Mouse (Mus musculus) myocyte (in vitro differentiated cells): ENCODE results near the gene Prss16. TPM values are rescaled to one million over a fixed set of nuclear protein-coding genes. Genes with fewer than 3 reads are reported as not detected.

Experiments
- H3K27me3 ChIP-seq: one replicate; pipeline ENCODE4 v1.6.1; 2011; ENCODE audit not compliant: control insufficient read depth, insufficient read depth, insufficient read length
- H3K36me3 ChIP-seq: one replicate; pipeline ENCODE4 v1.6.1; 2011; ENCODE audit not compliant: control insufficient read depth, insufficient read depth
- H3K4me2 ChIP-seq: one replicate; pipeline ENCODE4 v1.6.1; 2011; ENCODE audit warnings: low read depth, control low read depth
- H3K4me3 ChIP-seq: one replicate; pipeline ENCODE4 v1.5.1; 2011; ENCODE audit warnings: mild to moderate bottlenecking, control low read depth, moderate library complexity
- H3K79me2 ChIP-seq: one replicate; pipeline ENCODE4 v1.6.1; 2011; ENCODE audit not compliant: control insufficient read depth, insufficient read depth
- H3ac ChIP-seq: one replicate; pipeline ENCODE4 v1.6.1; 2011; ENCODE audit not compliant: control insufficient read depth, insufficient read length
- CEBPB ChIP-seq: IDR thresholded peaks from 2 replicates; pipeline ENCODE4 v1.6.1; 2011; ENCODE audit warnings: mild to moderate bottlenecking, moderate library complexity; ENCODE audit not compliant: poor library complexity, insufficient read depth, severe bottlenecking
- E2F4 ChIP-seq: IDR thresholded peaks from one replicate; pipeline ENCODE4 v1.6.1; 2011; ENCODE audit warnings: mild to moderate bottlenecking, control low read depth, moderate library complexity; ENCODE audit not compliant: insufficient read depth
- MAX ChIP-seq: IDR thresholded peaks from one replicate; pipeline ENCODE4 v1.6.1; 2011; ENCODE audit warnings: low read depth, mild to moderate bottlenecking, control low read depth
- MYOD1 ChIP-seq, 3 experiments: IDR thresholded peaks; one replicate each; pipeline ENCODE4 v1.6.1; 2011; ENCODE audit warnings: control low read depth in 2 of 3, low read depth in 2 of 3, mild to moderate bottlenecking in 2 of 3, moderate library complexity in 1 of 3; ENCODE audit not compliant: insufficient read length in 2 of 3, control insufficient read depth in 1 of 3
- MYOG ChIP-seq, 3 experiments: IDR thresholded peaks; one replicate each; pipeline ENCODE4 v1.6.1; 2011; ENCODE audit warnings: control low read depth in 2 of 3, low read depth in 2 of 3, mild to moderate bottlenecking in 2 of 3; ENCODE audit not compliant: insufficient read length in 2 of 3, control insufficient read depth in 1 of 3, insufficient read depth in 1 of 3
- POLR2A ChIP-seq: IDR thresholded peaks from one replicate; pipeline ENCODE4 v1.6.1; 2011; ENCODE audit warnings: low read depth, mild to moderate bottlenecking, control low read depth, moderate library complexity; ENCODE audit not compliant: insufficient read length
- POLR2AphosphoS2 ChIP-seq: IDR thresholded peaks from one replicate; pipeline ENCODE4 v1.6.1; 2011; ENCODE audit warnings: low read depth, control low read depth; ENCODE audit not compliant: insufficient read length
- REST ChIP-seq: IDR thresholded peaks from one replicate; pipeline ENCODE4 v1.6.1; 2011; ENCODE audit warnings: mild to moderate bottlenecking, control low read depth, moderate library complexity; ENCODE audit not compliant: insufficient read depth, insufficient read length
- SRF ChIP-seq: IDR thresholded peaks from one replicate; pipeline ENCODE4 v1.6.1; 2011; ENCODE audit warnings: low read depth; ENCODE audit not compliant: control insufficient read depth, insufficient read length
- TCF12 ChIP-seq: IDR thresholded peaks from one replicate; pipeline ENCODE4 v1.6.1; 2011; ENCODE audit warnings: mild to moderate bottlenecking, control low read depth; ENCODE audit not compliant: poor library complexity, insufficient read depth, severe bottlenecking
- TCF3 ChIP-seq: IDR thresholded peaks from one replicate; pipeline ENCODE4 v1.6.1; 2011; ENCODE audit warnings: low read depth, control low read depth; ENCODE audit not compliant: insufficient read length
- USF1 ChIP-seq: IDR thresholded peaks from one replicate; pipeline ENCODE4 v1.6.1; 2011; ENCODE audit warnings: low read depth, mild to moderate bottlenecking, control low read depth, moderate library complexity
- polyA plus RNA-seq: library from polyadenylated mRNA; unstranded; fragments of >200 nt; fragmentation: generic; extraction: Trizol; gene quantifications from one replicate; pipeline ENCODE4 v1.2.1, GENCODE M21; 2012; ENCODE audit warnings: missing spikeins

The Prss16 gene
- polyA plus RNA-seq, 1 experiment, result 0.34 TPM

- no peak overlapping the region for H3K4me3 ChIP-seq
- no peak for TF ChIP-seq CEBPB
- H3K79me2 ChIP-seq, result no peaks in the 10 kb centered on the region
- no peak overlapping the region for H3K4me2 ChIP-seq
- H3ac ChIP-seq, result no peak overlapping the region
- H3K27me3 ChIP-seq, result peaks cover 10% of the 10 kb centered on the region
- no peaks in the 10 kb centered on the region for H3K36me3 ChIP-seq
Observed at GRCm38 (mm10) chr13:22013716-22014115, 4.2 kb upstream of the Prss16 start.

GRCm38 (mm10) chr13:22008707-22009106 is 835 bp downstream of the Prss16 start:
- Histone ChIP-seq H3K79me2 (no peaks in the 10 kb centered on the region), H3K4me2 (no peak overlapping the region), H3ac (no peak overlapping the region), H3K27me3 (peaks cover 22% of the 10 kb centered on the region), H3K36me3 (no peaks in the 10 kb centered on the region), H3K4me3 (no peak overlapping the region)
- TF ChIP-seq USF1, result no peak
- TF ChIP-seq TCF12, result no peak
- no peak for TF ChIP-seq E2F4

- H3K4me3 ChIP-seq, result no peak overlapping the region
- H3K4me2 ChIP-seq, result no peak overlapping the region
- no peaks in the 10 kb centered on the region for H3K36me3 ChIP-seq
- no peaks in the 10 kb centered on the region for H3K79me2 ChIP-seq
- no peak for TF ChIP-seq TCF12
- no peak for TF ChIP-seq POLR2AphosphoS2
- no peak for TF ChIP-seq MYOG (IDR thresholded peaks at IDR 0.05; ENCODE audit: control insufficient read depth in 1 of 3, insufficient read depth in 1 of 3, insufficient read length in 2 of 3, low read depth in 2 of 3)
- H3K27me3 ChIP-seq, result peaks cover 22% of the 10 kb centered on the region
- no peak overlapping the region for H3ac ChIP-seq
Observed at GRCm38 (mm10) chr13:22007872-22008271, 1.7 kb downstream of the Prss16 start.

- no peak for TF ChIP-seq MYOD1 (IDR thresholded peaks at IDR 0.05; ENCODE audit: control insufficient read depth in 1 of 3, insufficient read length in 2 of 3, low read depth in 2 of 3)
- no peak for TF ChIP-seq TCF3
- TF ChIP-seq POLR2AphosphoS2, result no peak
- TF ChIP-seq CEBPB, result no peak
- no peak for TF ChIP-seq E2F4
- TF ChIP-seq REST, result no peak
- no peak for TF ChIP-seq POLR2A
- TF ChIP-seq MYOG (IDR thresholded peaks at IDR 0.05; ENCODE audit: control insufficient read depth in 1 of 3, insufficient read depth in 1 of 3, insufficient read length in 2 of 3, low read depth in 2 of 3), result no peak
- TF ChIP-seq SRF, result no peak
- TF ChIP-seq USF1, result no peak
- no peak for TF ChIP-seq MAX
- TF ChIP-seq TCF12, result no peak
- Histone ChIP-seq H3K4me2 (no peak overlapping the region), H3K4me3 (peak overlapping the region; percentile 34), H3K79me2 (no peaks in the 10 kb centered on the region), H3K27me3 (peaks cover 22% of the 10 kb centered on the region), H3K36me3 (no peaks in the 10 kb centered on the region), H3ac (no peak overlapping the region)
Observed at GRCm38 (mm10) chr13:22007121-22007510, 2.4 kb downstream of the Prss16 start.

- peaks cover 22% of the 10 kb centered on the region for H3K27me3 ChIP-seq
- no peaks in the 10 kb centered on the region for H3K36me3 ChIP-seq
- H3K4me3 ChIP-seq, result peak overlapping the region; percentile 34
- no peaks in the 10 kb centered on the region for H3K79me2 ChIP-seq
- TF ChIP-seq MAX (no peak), SRF (no peak), USF1 (no peak), TCF12 (no peak), TCF3 (no peak), POLR2A (no peak), REST (no peak), MYOG (IDR thresholded peaks at IDR 0.05; ENCODE audit: control insufficient read depth in 1 of 3, insufficient read depth in 1 of 3, insufficient read length in 2 of 3, low read depth in 2 of 3) (no peak), POLR2AphosphoS2 (no peak), MYOD1 (IDR thresholded peaks at IDR 0.05; ENCODE audit: control insufficient read depth in 1 of 3, insufficient read length in 2 of 3, low read depth in 2 of 3) (no peak), CEBPB (no peak), E2F4 (no peak)
- peak overlapping the region; percentile 3 for H3ac ChIP-seq
- H3K4me2 ChIP-seq, result peak overlapping the region; percentile 97
Observed at GRCm38 (mm10) chr13:22006334-22007120, 3.0 kb downstream of the Prss16 start.
